Comparison of ENCODE assay signal across 27 mouse cellular contexts in genomic region chr14:99876791-99877578, GRCm38 (mm10).
A peak's percentile ranks its signal among the peaks of the same experiment; 100 is the strongest.
DNase-seq lines count a peak whose midpoint lies in the region; ATAC-seq and TF ChIP-seq lines count a peak whose summit lies in the region.
"Had no signal": no experiment of that assay in that cellular context is flagged by ENCODE, and none has a peak within 500 bp of the region (broad histone marks: within the 10 kb centered on the region; RNA-seq: fewer than 3 reads in every experiment).

No protein-coding gene starts in this region.

- peak; percentile 60 for ATAC-seq in Patski
- ATAC-seq in megakaryocyte progenitor cell, adult 5-6 weeks (replicated peaks; ENCODE audit: poor library complexity), result peak; percentile 78
- ATAC-seq in activated CD4-positive, CD25-positive, alpha-beta regulatory T cell, adult 4 months, result no peak
- ATAC-seq: hindbrain, postnatal 0 days; intestine, embryonic 15.5 days; midbrain, embryonic 13.5 days had no signal

- POLR2A ChIA-PET in Patski (lab: Charles Lee), result interaction anchor here (0.6 kb wide), 1 partner anchor 43 kb away, joined by 4 read pairs; no protein-coding TSS in a partner anchor

- intact Hi-C loops in gastrocnemius, postnatal 36 days (cut with DNase I), result no loop called here
- intact Hi-C loops in left cerebral cortex, postnatal 25 days (cut with DNase I), result no loop called here

- in situ Hi-C loops in Patski (cut with MboI; ENCODE audit: low pct_unique_long_range_greater_than_20kb), result loop anchor here (25.0 kb wide), 1 partner anchor 340 kb away; no protein-coding TSS in a partner anchor

- TF ChIP-seq CTCF in Patski (IDR thresholded peaks at IDR 0.05), result no peak

- H3K27me3 ChIP-seq in Patski, result no peaks in the 10 kb centered on the region
- H3K27me3 ChIP-seq: embryonic facial prominence, embryonic 12.5 days; hindbrain, embryonic 12.5 days; intestine, embryonic 15.5 days; limb, embryonic 12.5 days; liver, embryonic 15.5 days; midbrain, embryonic 13.5 days had no signal

- CTCF ChIA-PET in Patski (lab: Charles Lee), result no interaction called here

- DNase-seq in 3134 (ENCODE audit: extremely low read depth, insufficient read length, low spot score) (peak; percentile 40), 3T3-L1 (ENCODE audit: low read depth, low spot score) (peak; percentile 56), Patski (ENCODE audit: low read depth, low spot score) (no peak)
- DNase-seq in gastrocnemius, postnatal 36 days, result no peak
- no peak for DNase-seq in left cerebral cortex, postnatal 25 days (ENCODE audit: low spot score in 2 of 2)
- DNase-seq: adrenal gland, postnatal 25 days; cerebellum, adult 11-12 months; cerebellum, adult 9-11 months; gastrocnemius, postnatal 14 days; heart, adult 18-20 months; heart, postnatal 36 days; kidney, adult 8-10 months; kidney, postnatal 10 days; lung, embryonic 14.5 days; lung, postnatal 36 days; spleen, adult 18-20 months; thymus, adult 18-20 months; thymus, postnatal 25 days had no signal

Comparison
In these comparisons a context has a peak if more than half of its experiments do, and no peak if none do; other contexts are left out.
1. DNase-seq: peak in 3134 (single experiment) and 3T3-L1 (single experiment); none in Patski (single experiment), gastrocnemius, postnatal 36 days (0 of 2) and left cerebral cortex, postnatal 25 days (0 of 2).